ENCODE assay signal across 10 mouse cellular contexts in genomic region chrX:162727367-162727777, GRCm38 (mm10). TPM values are rescaled to one million over a fixed set of nuclear protein-coding genes. Genes with fewer than 3 reads are reported as not detected.
DNase-seq lines count a peak whose midpoint lies in the region; ATAC-seq and TF ChIP-seq lines count a peak whose summit lies in the region.
"Had no signal": no experiment of that assay in that cellular context is flagged by ENCODE, and none has a peak within 500 bp of the region (broad histone marks: within the 10 kb centered on the region; RNA-seq: fewer than 3 reads in every experiment).

No protein-coding gene starts in this region.

- TF ChIP-seq CTCF in heart, adult 2 months (IDR thresholded peaks at IDR 0.05) = no peak
- TF ChIP-seq CTCF in left cerebral cortex, adult 2 months (IDR thresholded peaks at IDR 0.05) = no peak

- H3K4me3 ChIP-seq in heart, embryonic 11.5 days (ENCODE audit: low read depth, low read length) = no peak overlapping the region
- no peak overlapping the region for H3K4me3 ChIP-seq in heart, adult 2 months
- H3K4me3 ChIP-seq in embryonic facial prominence, embryonic 14.5 days (ENCODE audit: low read depth, low read length) = no peak overlapping the region
- H3K4me3 ChIP-seq in liver, embryonic 15.5 days (replicated peaks) = no peak overlapping the region
- H3K4me3 ChIP-seq in left cerebral cortex, adult 2 months = no peak overlapping the region

- no peaks in the 10 kb centered on the region for H3K27me3 ChIP-seq in heart, embryonic 11.5 days (ENCODE audit: control insufficient read depth, insufficient read depth, low read length)
- H3K27me3 ChIP-seq in heart, adult 2 months (ENCODE audit: control insufficient read depth, insufficient read depth, low read length) = no peaks in the 10 kb centered on the region
- H3K27me3 ChIP-seq in embryonic facial prominence, embryonic 14.5 days (replicated peaks; ENCODE audit: control insufficient read depth, insufficient read depth, low read length) = no peaks in the 10 kb centered on the region
- no peaks in the 10 kb centered on the region for H3K27me3 ChIP-seq in liver, embryonic 15.5 days

- H3K79me2 ChIP-seq in heart, adult 2 months (replicated peaks; ENCODE audit: control insufficient read depth, insufficient read depth, low read length) = no peaks in the 10 kb centered on the region

- peak overlapping the region; percentile 51 for H3K4me2 ChIP-seq in heart, embryonic 11.5 days
- no peak overlapping the region for H3K4me2 ChIP-seq in embryonic facial prominence, embryonic 14.5 days (ENCODE audit: low read depth, low read length)
- H3K4me2 ChIP-seq in liver, embryonic 15.5 days = peak overlapping the region; percentile 23; the same call in 1 of the 2 replicates

- no peak for ATAC-seq in heart, embryonic 11.5 days (replicated peaks; ENCODE audit: insufficient number of reproducible peaks, low FRiP score, low TSS enrichment)
- peak; percentile 55; the same call in 1 of the 2 replicates for ATAC-seq in embryonic facial prominence, embryonic 14.5 days (ENCODE audit: low read depth)
- peak; percentile 47; the same call in 1 of the 2 replicates for ATAC-seq in liver, embryonic 15.5 days (ENCODE audit: insufficient read depth)

- no peak for TF ChIP-seq EP300 in heart, adult 2 months (IDR thresholded peaks at IDR 0.05; ENCODE audit: insufficient read depth, low read depth, low read length)

- peak overlapping the region; percentile 35; the same call in 1 of the 2 replicates for H3K27ac ChIP-seq in heart, embryonic 11.5 days (ENCODE audit: low read depth, low read length)
- no peak overlapping the region for H3K27ac ChIP-seq in heart, adult 2 months
- no peak overlapping the region for H3K27ac ChIP-seq in embryonic facial prominence, embryonic 14.5 days (replicated peaks; ENCODE audit: low read depth, low read length)
- H3K27ac ChIP-seq in liver, embryonic 15.5 days (replicated peaks) = 0 out of 2 replicates have a peak overlapping the region, but pooled peaks have one; percentile 9
- no peak overlapping the region for H3K27ac ChIP-seq in left cerebral cortex, adult 2 months

- no peak for TF ChIP-seq POLR2A in heart, adult 2 months (IDR thresholded peaks at IDR 0.05; ENCODE audit: insufficient read depth, low read depth, low read length)

- H3K36me3 ChIP-seq in heart, embryonic 11.5 days (ENCODE audit: control insufficient read depth, insufficient read depth, low read length) = no peaks in the 10 kb centered on the region
- no peaks in the 10 kb centered on the region for H3K36me3 ChIP-seq in heart, adult 2 months (ENCODE audit: control insufficient read depth, insufficient read depth, low read length)
- H3K36me3 ChIP-seq in embryonic facial prominence, embryonic 14.5 days (ENCODE audit: control insufficient read depth, insufficient read depth, low read length) = no peaks in the 10 kb centered on the region
- no peaks in the 10 kb centered on the region for H3K36me3 ChIP-seq in liver, embryonic 15.5 days (replicated peaks)

- no peaks in the 10 kb centered on the region for H3K9me3 ChIP-seq in heart, embryonic 11.5 days (replicated peaks; ENCODE audit: control insufficient read depth, low read length)
- H3K9me3 ChIP-seq in embryonic facial prominence, embryonic 14.5 days (ENCODE audit: control insufficient read depth, low read length) = no peaks in the 10 kb centered on the region
- no peaks in the 10 kb centered on the region for H3K9me3 ChIP-seq in liver, embryonic 15.5 days (replicated peaks)

- peak overlapping the region; percentile 39; the same call in 1 of the 2 replicates for H3K9ac ChIP-seq in heart, embryonic 11.5 days (ENCODE audit: low read depth, low read length)
- no peak overlapping the region for H3K9ac ChIP-seq in heart, adult 2 months (ENCODE audit: low read depth, low read length)
- H3K9ac ChIP-seq in embryonic facial prominence, embryonic 14.5 days (ENCODE audit: low read depth, low read length) = no peak overlapping the region
- no peak overlapping the region for H3K9ac ChIP-seq in liver, embryonic 15.5 days

- WGBS in heart, embryonic 11.5 days (ENCODE audit: insufficient replicate concordance) = 16% methylated on average over 13 of the region's 13 CpGs
- WGBS in heart, adult 2 months = 39% methylated on average over 13 of the region's 13 CpGs
- 30% methylated on average over 10 of the region's 13 CpGs for WGBS in embryonic facial prominence, embryonic 14.5 days
- WGBS in liver, embryonic 15.5 days (ENCODE audit: insufficient replicate concordance) = 41% methylated on average over 13 of the region's 13 CpGs

- no peak for DNase-seq in heart, adult 2 months
- DNase-seq in ES-CJ7 (ENCODE audit: low read depth, low spot score) = peak; percentile 63
- peak; percentile 39 for DNase-seq in embryonic facial prominence, embryonic 14.5 days (ENCODE audit: low spot score)
- DNase-seq in spleen, postnatal 36 days (ENCODE audit: low spot score in 2 of 2) = no peak
- no peak for DNase-seq in left cerebral cortex, adult 2 months (ENCODE audit: extremely low spot score in 1 of 2, low spot score in 2 of 2)
- DNase-seq in spleen, adult 12 weeks (ENCODE audit: low spot score) = no peak
- DNase-seq: cerebellum, postnatal 36 days; thymus, postnatal 4 days had no signal

- no peaks in the 10 kb centered on the region for H3K4me1 ChIP-seq in heart, embryonic 11.5 days (ENCODE audit: control insufficient read depth, insufficient read depth, low read length)
- no peaks in the 10 kb centered on the region for H3K4me1 ChIP-seq in heart, adult 2 months (ENCODE audit: control insufficient read depth, insufficient read depth, low read length)
- no peaks in the 10 kb centered on the region for H3K4me1 ChIP-seq in embryonic facial prominence, embryonic 14.5 days (ENCODE audit: control insufficient read depth, insufficient read depth, low read length)
- peaks cover 10% of the 10 kb centered on the region for H3K4me1 ChIP-seq in liver, embryonic 15.5 days (replicated peaks)

- intact Hi-C loops in heart, adult 2 months (cut with DNase I) = no loop called here
- intact Hi-C loops in left cerebral cortex, adult 2 months (cut with DNase I) = no loop called here

RNA-seq across cellular contexts. Expression of gene Rbbp7, which starts 32.8 kb away (rescaled TPM):
- 441 and 477 TPM in 2 replicates for polyA plus RNA-seq in heart, embryonic 11.5 days (2014; fragmentation: Nextera tagmentation; extraction: Ambion mirVana)
- total RNA-seq in heart, adult 2 months (2021) = 100 to 1,000 TPM; 134 to 153 TPM
- polyA plus RNA-seq in heart, adult 2 months (2012; rRNA removed) = 80.6 and 153 TPM in 2 replicates
- 471 and 515 TPM in 2 replicates for polyA plus RNA-seq in embryonic facial prominence, embryonic 14.5 days (2014; fragmentation: Nextera tagmentation; extraction: Ambion mirVana)
- polyA plus RNA-seq in liver, embryonic 15.5 days (2015; fragmentation: Nextera tagmentation; extraction: Ambion mirVana) = 250 and 289 TPM in 2 replicates
- total RNA-seq in left cerebral cortex, adult 2 months (2021) = 100 to 1,000 TPM; 137 to 155 TPM

Comparison
In these comparisons a context has a peak if more than half of its experiments do, and no peak if none do; other contexts are left out.
1. H3K27ac ChIP-seq: peak in heart, embryonic 11.5 days (single experiment) and liver, embryonic 15.5 days (single experiment); none in heart, adult 2 months (single experiment), embryonic facial prominence, embryonic 14.5 days (single experiment) and left cerebral cortex, adult 2 months (single experiment).
2. DNase-seq: peak in ES-CJ7 (single experiment) and embryonic facial prominence, embryonic 14.5 days (single experiment); none in heart, adult 2 months (0 of 2), spleen, postnatal 36 days (0 of 2), left cerebral cortex, adult 2 months (0 of 2) and spleen, adult 12 weeks (single experiment).